Mouse (Mus musculus) C2C12 (cell line): ENCODE results near the gene Frmd4a.

ENCODE experiments used
- CEBPB ChIP-seq: IDR thresholded peaks from one replicate; pipeline ENCODE4 v1.6.1; 2011; ENCODE audit warnings: low read depth, mild to moderate bottlenecking, control low read depth, moderate library complexity
- CTCF ChIP-seq: IDR thresholded peaks from one replicate; pipeline ENCODE4 v1.5.1; 2011; ENCODE audit not compliant: control insufficient read depth, insufficient read depth, insufficient read length
- FOSL1 ChIP-seq: IDR thresholded peaks from one replicate; pipeline ENCODE4 v1.8.0; 2011; ENCODE audit warnings: mild to moderate bottlenecking, low read length; ENCODE audit not compliant: poor library complexity, insufficient read depth, severe bottlenecking
- MAX ChIP-seq: IDR thresholded peaks from one replicate; pipeline ENCODE4 v1.6.1; 2011; ENCODE audit warnings: mild to moderate bottlenecking, control low read depth
- MYOG ChIP-seq: IDR thresholded peaks from one replicate; pipeline ENCODE4 v1.6.1; 2011; ENCODE audit not compliant: control insufficient read depth, insufficient read length; ENCODE audit errors: extremely low read depth
- USF1 ChIP-seq: IDR thresholded peaks from one replicate; pipeline ENCODE4 v1.6.1; 2011; ENCODE audit warnings: low read depth, mild to moderate bottlenecking, control low read depth, moderate library complexity

DNA sequence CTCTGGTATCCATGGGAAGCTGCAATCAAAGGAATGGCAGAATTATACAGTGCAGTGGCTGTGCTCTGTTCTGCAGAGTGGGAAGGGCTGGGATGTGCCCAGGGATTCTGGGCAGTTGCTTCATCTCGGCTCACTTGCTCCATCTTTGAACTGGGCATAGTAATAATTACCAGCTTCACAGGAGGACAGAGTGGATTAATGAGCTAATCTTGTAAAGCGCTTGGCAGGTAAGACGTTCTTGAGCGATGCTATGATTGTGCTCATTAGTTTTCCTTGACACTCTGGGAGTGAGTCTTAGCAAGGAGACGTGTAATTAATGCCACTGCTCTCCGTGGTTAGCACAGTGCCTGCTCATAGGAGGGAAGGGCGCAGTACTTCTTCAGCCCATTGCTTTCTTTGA is 54.3 kb downstream of the Frmd4a start:
- TF ChIP-seq CTCF (no peak), USF1 (no peak), CEBPB (no peak), MYOG (no peak), MAX (no peak), FOSL1 (no peak)
